Mouse (Mus musculus): ENCODE data around the gene Fcmr.

Gene Fcmr

DNA sequence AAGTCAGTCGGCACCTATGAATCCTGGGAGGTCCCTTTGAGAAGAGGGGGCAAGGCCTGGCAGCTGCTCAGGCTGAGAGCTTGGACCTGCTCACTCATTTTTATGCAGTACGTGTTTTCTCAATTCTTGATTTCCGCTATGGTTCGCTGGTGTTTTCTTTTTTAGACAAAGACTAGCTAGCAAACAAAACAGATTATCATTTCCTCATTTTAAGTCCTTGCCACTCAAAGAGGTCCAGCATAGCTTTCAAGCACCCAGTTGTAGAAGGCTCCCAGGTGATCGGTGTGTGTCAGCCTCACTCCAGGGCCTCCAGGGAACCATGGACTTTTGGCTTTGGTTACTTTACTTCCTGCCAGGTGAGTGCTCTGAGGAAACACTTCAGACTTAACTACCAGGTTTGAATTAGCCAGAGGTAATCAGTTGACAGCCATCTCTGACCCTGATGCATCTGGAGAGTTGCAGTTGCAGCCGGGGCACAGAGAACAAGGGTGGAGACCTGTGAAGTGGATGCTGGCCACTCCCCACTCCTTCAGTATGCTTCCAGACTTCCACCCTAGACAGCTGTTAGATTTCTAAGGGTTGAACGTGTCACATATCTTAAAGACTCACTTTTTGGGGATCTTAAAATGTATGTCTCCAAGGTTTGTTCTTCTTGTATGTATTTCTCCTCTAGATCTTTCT lies at the start of gene Fcmr:
Gene Fcmr, plus strand, starts transcription at position 129 of the 681 bp plus-strand sequence.
- DNase-seq (ENCODE audit: low spot score in 2 of 2): no peak

DNA sequence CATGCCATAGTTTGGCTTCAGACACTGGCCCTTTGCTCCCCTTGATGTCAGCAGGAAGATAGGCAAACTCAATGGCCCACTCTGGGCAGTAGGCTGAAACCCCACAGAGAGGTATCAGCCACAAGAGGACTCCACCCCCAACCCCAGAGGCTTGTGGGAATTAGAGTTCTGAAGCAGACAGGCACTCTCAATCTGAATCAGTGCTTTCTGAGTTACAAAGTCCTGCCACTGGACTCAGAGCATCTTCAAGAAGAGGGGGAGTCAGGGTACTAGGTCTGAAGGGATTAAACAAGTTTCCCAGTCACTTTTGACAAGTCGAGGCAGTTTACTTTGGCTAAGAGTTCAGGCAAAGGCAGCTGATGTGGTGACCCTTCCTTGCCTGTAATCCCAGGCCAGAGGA lies 45.7 kb upstream of the Fcmr start:
- no peak for DNase-seq (ENCODE audit: low spot score in 2 of 2)

DNA sequence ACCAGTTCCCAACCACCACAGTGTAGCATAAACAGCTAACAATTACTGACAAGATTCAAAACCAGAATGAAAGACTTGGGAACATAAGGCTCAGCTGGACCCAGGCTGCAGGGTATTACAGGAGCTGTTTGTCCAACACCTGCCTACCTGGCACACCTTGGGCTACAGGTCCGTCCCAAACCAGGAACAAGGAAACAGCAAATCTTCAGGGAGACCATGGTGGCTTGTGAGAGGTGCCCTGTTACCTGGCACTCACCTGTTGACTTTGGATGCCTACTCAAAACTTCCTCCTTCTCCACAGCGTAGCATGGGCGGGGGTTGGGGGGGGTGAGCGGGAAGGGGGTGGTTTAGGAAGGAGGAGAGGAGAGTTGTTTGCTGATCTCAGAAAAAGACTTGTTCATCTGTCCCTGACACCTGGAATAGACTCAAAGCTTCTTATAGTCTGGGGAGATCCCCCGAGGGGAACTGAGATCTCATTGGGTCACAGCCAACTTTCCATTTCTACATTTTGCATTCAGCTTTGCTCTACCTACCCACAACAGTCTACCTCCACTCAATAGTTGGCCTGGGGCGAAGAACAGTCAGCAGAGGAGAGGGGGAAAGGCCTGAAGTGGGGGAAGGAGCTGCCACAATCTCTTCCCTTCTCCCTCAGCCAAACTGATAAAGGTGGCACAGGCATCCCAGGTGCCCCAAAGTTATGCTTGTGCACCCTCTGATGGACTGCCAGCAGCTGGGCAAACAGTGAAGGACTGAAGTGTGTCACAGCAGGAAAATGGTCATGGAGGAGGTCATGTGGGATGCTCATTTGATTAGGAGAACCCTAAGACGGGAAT lies 44.9 kb upstream of the Fcmr start:
- DNase-seq (ENCODE audit: low spot score in 2 of 2): no peak

DNA sequence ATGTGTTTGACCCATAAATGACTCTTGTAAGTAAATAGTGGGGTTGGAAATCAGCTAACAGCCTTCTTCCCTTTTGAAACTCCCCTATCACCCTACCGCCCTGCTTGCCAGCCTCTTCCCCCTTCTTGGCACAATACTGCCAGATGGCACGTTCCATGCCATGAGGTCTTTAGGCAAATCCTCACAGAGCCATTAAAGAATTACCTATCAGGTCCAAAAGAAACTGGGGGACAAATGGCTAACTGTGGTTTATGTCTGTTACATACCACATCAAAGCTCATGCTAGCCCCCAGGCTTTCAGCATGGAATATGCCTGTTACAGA lies 44.4 kb upstream of the Fcmr start:
- DNase-seq (ENCODE audit: low spot score in 2 of 2): no peak

DNA sequence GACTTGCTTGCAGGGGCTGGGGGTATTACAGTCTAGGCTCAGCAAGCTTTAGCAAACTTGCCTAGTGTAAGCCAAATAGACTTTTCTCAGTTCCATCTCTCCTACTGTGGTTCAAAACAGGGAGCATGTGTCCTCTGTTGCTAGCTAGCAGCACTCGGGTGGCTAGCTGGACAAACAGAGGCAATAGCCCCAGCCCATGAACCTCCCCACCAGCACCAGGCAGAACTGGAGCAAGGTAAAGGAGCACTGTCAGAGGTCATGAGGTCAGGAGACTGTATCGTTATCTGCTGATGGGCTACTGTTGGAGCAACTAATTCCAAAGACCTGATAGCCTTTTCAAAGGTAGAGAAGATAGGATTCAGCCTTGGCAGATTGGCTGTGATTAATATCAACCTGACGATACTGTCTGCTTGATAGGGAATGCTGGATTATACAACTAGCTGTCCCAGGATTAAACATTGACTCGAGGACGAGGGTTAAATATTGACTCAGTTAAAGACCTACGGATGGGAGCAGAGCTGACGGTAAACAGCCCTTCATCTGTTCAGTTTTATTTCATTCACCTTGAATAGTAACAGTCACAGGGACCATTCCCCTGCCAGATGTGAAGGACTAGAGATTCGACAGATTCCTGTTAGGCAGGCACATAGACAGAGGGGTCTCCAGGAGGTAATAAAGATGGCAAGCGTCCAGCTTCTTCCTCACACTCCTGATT lies 43.4 kb upstream of the Fcmr start:
- DNase-seq (ENCODE audit: low spot score in 2 of 2): no peak

DNA sequence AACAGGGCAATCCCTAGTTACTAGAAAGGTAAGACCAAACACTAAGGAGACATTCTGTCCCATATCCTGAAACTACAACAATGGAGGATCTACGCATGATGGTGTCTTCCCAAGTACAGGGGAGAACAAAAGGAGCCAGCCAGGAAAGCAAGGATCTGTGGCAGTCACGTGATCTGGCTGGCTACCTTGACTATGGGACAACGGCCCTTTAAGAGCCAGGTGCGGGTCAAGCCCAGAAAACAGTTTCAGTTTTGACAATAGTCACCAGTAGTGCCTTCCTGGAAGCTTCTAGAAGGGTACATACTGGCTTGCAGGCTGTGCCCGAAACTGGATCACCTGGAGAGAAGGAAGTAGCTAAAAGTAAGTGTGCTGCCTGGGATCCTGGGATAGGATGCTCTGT lies 39.0 kb upstream of the Fcmr start, which contains the start of gene Pigr:
Gene Pigr, plus strand, starts transcription at position 237 of the 400 bp plus-strand sequence.
- DNase-seq (ENCODE audit: low spot score in 2 of 2): no peak

DNA sequence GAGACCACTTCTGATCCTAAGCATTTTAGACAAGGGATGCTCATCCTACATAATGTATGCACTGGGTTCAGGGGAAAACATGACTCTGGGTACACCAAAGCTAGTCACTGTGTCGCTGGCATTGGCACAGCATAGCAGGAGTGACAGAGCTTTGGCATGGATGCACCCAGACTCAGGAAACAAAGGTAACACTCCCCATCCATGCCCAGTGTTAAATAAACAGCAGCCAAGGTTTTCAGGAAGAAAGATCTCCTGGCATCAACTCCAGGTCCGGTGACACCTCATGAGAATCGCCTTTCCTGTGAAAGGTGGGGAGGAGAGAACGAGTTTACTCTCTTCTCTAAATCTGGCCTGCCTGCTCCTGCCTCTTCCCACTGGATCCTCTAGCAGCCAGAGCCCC lies 36.8 kb upstream of the Fcmr start:
- DNase-seq (ENCODE audit: low spot score in 2 of 2): no peak

DNA sequence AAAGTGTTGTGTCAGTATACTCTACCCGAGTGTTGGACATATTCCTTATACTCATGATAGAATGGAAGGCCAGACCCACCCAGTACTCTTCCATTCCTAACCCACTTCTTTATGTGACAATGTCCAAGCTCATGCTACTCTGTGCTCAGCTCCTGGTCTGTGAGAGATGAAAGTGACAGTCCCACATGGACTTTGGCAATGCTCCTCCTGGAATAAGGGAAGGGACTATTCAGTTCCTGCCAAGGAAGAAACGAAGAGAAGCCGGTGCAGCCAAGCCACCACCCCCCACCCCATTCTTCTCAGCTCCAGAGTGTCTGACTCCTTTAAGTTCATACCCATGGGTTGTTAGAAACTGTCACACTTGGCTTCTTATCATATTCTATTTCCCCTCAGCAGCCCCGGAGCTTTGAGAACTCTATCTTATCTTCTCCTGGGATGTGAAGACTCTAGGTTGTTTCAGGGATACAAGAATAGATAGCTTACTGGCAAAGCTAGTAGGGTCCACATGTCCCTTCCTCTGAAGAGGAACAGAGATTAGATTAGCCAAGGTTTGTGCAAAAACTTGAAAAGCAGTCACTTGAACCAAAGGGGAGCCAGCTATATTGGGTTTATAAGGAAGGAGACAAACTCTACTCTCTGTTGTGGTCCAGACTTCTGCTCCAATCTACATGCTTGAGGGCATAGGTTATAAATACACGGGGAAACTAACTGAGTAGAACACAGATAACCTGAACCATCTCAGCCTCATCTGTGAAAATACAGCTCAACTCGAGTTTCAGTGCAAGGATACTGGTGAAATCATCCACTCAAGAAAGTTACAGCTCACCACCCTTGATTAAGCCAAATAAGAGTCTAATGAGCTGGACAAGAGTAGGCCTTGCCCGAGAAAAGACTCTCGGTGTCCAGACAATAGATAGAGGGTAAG lies 35.3 kb upstream of the Fcmr start:
- no peak for DNase-seq (ENCODE audit: low spot score in 2 of 2)

DNA sequence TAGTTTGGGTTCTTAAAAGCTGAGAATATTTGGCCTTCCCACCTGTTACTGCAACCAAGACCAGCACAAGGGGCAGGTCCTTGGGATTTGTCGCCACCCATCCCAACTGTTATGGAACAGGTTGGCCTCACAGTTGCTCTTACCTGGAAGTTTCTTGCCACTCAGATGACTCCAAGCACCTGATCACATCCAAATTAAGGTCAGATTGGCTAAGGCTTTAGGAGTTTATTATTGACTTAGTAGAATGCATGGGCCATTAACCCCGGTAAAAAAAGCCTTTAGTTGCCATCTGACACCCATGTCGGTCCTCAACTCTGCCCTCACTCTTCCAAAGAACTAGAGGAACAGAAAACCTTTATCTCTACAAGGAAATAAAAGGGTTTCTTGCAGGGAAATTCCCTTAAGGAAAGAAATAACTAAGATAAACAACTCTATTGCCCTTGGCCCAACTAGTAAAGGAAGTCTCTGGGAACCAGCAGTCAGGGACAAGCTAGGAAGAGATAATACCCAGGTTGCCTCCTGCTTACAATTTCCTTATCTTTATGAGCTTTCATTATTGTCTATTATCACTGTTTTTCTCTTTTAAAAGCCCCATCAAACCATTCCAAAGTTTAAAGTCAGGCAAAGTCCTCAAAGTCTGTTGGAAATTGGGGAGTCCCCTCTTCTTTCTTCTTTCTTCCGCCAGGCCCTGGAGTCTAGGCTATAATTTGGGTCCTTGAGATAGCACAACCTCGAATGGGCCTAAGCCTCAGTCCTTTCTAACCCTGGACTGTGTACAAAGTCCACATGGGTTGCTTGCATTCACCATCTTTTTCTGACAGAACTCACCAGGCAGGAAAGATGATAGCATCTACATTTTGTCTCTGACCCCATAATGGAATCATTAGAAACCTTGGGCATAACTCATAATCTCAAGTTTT lies 33.0 kb upstream of the Fcmr start:
- no peak for DNase-seq (ENCODE audit: low spot score in 2 of 2)

DNA sequence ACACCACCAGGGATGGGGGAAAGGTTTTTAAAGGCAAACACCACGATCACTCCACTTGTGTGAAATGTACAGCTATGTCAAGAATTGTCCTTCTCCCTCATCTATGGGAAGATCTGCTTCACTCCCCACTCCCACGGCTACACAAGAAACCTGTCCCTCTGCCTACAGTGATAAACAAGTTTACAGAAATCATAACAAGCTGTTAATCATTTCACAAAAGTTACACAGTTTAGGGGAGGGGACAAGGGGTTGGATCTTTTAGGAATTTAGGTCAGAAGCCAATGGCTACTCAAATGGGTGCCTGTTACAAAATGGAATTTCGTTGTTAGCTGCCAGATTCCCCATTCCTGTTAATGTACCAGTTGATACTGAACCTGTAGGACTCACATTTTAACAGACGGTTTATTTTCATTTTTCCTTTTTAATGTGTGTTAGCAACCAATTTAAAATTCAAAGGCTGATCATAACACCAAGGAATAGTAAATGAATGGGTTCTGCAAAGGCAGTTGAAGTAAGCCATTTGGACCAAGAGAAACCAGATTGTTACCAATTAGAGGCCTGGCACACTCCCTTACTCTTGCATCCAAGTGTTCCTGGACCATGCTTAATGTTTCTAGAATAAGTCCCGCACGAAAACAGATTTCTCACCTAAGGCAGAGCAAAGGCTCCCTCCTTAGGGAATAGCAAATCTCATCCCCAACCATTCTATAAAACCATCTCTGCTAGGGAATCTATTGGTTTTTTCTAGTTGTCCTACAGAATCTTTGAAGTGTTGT lies 30.1 kb upstream of the Fcmr start:
- no peak for DNase-seq (ENCODE audit: low spot score in 2 of 2)

DNA sequence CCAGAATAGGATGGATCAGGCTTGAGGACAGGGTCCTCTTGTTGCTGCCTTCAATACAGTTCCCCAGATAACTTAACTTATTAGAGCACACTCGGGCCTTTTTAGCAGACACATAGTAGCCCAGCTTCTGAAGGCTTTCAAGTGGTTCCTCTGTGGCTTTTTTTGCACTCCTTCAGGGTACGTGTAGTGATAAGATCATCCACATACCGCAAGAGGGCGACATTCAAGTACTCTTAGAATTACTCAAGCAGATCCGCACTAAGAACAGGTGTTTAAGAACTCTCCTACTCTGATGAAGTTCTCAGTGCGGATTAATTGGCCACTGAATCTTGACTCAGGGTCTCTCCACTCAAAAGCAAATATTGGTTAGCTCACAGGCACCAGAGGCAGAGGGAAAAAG lies 27.2 kb upstream of the Fcmr start:
- no peak for DNase-seq (ENCODE audit: low spot score in 2 of 2)

DNA sequence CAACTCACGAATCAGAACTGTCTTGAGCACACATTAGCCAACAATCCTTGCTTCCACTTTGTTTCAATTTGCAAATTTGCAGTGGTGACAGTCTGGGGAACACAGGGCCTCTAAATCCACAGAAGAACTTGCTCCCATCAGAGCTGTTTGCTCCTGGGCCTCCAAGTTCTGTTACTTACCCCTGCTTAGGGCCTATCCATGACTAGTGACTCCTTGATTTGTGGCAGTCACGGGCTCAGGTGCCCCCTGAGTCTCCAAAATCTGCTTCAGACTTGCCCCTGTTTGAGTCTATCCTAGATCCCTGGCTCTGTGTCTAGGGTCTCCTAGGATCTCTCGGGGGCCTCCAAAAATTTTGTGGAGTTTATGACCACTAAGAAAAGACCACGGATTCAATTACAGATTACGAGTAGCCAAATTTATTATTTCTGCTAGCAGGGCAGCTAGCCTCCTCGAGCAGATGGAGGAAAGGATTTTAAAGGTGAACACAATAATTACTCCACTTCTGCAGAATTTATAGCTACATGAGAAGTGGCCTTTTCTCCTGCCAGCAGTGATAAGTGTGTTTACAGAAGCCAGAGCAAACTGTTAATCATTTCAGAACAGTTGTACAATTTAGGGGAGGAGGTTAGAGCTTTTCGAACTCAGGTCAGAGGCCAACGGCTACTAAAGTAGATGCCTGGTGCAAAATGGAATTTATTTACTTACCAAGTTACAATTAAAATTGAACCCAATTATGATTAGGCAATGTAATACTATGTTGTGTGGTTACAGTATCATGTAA lies 24.7 kb upstream of the Fcmr start:
- no peak for DNase-seq (ENCODE audit: low spot score in 2 of 2)

DNA sequence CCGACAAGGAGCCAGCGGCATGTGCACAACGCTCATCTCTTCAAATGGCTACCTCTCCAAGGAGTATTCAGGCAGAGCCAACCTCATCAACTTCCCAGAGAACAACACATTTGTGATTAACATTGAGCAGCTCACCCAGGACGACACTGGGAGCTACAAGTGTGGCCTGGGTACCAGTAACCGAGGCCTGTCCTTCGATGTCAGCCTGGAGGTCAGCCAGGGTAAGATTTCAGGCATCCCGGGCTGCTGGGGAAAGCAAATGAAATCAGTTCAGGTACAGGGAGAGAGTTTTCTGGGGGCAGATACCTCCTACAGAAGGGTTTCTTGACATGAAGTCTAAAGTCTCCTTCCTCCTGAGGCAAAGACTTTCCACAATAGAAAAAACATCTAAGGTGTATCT lies 23.8 kb upstream of the Fcmr start:
- no peak for DNase-seq (ENCODE audit: low spot score in 2 of 2)

DNA sequence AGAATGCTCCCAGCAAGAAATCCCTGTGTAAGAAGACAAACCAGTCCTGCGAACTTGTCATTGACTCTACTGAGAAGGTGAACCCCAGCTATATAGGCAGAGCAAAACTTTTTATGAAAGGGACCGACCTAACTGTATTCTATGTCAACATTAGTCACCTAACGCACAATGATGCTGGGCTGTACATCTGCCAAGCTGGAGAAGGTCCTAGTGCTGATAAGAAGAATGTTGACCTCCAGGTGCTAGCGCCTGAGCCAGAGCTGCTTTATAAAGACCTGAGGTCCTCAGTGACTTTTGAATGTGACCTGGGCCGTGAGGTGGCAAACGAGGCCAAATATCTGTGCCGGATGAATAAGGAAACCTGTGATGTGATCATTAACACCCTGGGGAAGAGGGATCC lies 21.0 kb upstream of the Fcmr start:
- DNase-seq (ENCODE audit: low spot score in 2 of 2): no peak

DNA sequence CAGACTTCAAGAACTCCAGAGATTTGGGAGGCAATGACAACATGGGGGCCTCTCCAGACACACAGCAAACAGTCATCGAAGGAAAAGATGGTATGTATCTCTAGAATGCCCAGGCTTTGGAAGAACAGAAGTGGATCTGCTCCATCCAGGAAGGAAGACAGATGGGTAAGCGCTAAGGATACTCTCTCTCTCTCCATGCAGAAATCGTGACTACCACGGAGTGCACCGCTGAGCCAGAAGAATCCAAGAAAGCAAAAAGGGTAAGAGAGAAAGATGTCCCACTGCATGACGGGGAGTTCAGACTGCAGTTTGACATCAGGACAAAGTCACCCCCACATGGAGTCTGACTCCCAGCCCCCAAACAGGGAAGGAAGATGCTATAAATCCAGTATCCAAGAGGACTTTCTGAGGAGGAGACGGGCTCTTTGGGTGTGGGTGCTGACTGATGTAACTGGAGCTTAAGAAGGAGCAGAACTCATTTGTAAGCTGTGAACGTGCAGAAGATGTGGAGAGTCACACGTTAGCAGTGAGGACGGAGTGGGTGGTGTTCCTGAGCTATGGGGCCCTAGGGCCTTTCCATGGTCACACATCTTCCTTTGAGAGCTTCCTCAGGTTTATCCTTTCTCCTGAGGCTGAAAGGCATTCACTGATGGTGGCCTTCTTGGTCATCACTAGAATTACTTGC lies 15.8 kb upstream of the Fcmr start:
- no peak for DNase-seq (ENCODE audit: low spot score in 2 of 2)

DNA sequence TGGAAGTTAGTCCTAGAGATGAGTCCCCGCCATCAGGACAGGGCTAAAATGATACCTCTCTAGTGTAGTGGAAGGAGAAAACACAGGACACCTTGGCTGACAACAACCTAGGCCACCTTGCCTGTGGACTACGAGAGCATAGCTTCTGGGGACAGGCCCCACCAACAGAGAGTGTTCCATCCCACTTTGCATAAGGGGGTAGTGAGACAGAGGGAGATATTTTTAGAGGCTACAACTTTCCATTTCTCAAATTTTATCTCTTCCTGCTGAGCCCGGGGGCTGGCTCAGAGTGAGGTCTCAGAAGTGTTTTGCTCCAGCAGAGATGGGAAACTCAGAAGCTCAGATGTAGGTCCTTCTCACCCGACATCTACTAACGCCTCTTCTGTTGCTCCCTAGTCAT lies 15.1 kb upstream of the Fcmr start:
- no peak for DNase-seq (ENCODE audit: low spot score in 2 of 2)

DNA sequence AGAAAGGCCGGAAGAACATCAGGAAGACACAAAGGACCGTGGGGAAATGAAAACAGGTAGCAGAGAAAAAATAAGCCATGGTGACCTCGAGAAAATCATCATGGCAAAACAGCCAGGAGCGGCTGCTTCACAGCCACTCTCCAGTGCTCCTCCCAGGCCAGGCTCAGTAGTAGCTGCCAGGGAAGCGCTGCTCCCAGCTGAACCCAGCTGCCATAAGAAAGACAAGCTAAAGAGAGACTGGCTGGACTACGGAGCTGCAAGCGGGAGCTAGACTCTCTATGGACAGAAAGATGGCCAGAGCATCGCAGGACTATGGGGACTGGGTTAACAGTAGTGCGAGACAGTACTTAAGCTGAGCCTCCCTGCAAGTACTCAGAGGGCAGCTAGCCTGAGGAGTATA lies 10.7 kb upstream of the Fcmr start:
- DNase-seq (ENCODE audit: low spot score in 2 of 2): no peak

DNA sequence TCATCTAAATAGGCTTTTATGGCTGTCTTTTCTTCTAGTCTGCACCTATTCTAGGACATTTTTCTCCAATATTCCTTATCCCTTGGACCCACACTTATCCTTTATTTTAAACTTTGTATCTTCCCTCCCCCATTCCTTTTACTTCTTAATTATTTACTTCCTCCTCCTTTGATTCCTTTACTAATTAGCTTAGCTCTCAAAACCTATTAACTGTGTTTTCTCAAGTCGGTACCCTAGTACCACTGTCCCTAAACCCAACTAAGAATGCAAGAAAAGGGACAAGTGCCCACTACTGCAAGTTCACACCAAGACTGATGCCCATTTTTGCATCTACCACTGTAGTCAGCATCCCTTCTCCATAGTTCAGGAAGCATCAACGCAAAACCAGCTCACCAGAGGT lies 9.7 kb upstream of the Fcmr start:
- DNase-seq (ENCODE audit: low spot score in 2 of 2): no peak

DNA sequence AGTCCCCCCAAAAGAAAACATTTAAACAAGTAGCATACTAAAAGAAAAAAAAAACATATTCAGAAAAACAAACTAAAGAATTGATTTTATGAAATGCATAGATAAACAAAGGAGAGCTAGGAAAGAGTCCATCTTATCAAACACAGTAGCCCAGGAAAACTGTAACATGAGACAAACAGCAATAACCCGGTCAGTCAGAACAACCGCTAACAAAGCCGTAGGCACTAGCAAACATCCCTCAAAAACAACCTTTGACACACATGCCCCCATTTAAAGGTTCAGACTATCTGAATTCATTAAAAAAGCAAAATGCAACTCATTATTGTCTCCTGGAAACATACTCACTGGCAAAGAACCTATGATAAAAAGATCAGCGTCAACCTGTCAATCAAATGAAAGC lies 8.0 kb upstream of the Fcmr start:
- DNase-seq (ENCODE audit: low spot score in 2 of 2): no peak

Measured in urinary bladder, adult 18-20 months (tissue).